Mouse (Mus musculus): ENCODE results near the gene Tdgf1. TPM values are rescaled to one million over a fixed set of nuclear protein-coding genes. Genes with fewer than 3 reads are reported as not detected.

Gene Tdgf1
- total RNA-seq, 2 experiments from 2014 or later: 0.16 to 0.32 TPM

DNA sequence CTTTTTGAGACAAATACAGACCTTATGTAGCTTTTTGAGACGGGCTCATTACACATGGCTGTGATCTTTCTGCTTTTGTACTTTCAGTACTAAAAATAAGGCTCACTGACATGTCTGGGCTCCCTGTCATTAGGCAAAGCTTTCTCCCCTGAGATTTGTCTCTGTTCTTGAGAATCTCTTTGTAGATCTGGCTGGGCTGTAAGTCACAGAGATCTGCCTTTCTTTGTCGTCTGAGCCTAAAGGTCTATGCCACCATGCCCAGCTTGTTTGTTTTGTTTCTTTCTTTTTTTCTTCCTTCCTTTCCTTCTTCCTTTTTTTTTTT lies 19.9 kb upstream of the Tdgf1 start:
- TF ChIP-seq CTCF (IDR thresholded peaks at IDR 0.05): no peak
- Histone ChIP-seq H3K27ac (no peak overlapping the region), H3K4me3 (no peak overlapping the region)
- intact Hi-C loops (cut with DNase I): no loop called here
- no peak for DNase-seq (ENCODE audit: extremely low spot score in 1 of 2, low spot score in 2 of 2)

DNA sequence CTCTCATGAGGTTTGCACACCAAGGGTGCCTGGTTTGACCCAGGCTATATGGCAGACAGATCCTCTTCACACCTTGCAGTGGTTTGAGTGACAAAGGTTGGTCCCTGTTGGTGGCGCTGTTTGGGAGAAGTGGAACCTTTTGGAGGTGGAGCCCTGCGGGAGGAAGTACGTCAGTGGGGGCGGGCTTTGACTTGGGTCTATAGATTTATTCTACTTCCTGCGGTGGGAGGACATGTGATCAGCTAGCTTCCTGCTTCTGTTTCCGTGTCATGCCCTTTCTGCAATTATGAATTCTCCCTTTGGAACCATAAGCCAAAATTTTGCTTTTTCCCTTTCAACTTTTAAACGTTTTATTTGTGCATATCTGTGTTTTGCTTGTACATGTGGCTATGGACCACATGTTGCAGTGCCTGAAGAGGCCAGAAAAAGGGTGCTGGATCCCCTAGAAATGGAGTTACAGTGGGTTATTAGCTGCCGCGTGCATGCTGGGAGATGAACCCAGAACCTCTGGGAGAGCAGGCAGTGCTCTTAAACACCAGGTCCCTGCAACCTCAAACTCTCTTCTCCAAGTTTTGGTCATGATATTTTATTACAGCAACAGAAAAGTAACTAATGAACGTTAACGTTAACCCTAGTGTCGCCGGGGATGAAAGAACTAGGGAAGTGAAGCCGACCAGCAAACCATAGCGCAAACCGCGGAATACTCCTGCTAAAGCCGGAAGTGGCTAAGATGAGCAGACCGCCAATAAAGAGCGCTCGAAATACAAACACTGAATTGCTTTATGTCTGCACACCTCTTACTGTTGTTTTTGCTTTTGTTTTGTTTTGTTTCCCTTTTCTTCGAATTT lies 19.3 kb upstream of the Tdgf1 start:
- TF ChIP-seq CTCF (IDR thresholded peaks at IDR 0.05): no peak
- intact Hi-C loops (cut with DNase I): no loop called here

DNA sequence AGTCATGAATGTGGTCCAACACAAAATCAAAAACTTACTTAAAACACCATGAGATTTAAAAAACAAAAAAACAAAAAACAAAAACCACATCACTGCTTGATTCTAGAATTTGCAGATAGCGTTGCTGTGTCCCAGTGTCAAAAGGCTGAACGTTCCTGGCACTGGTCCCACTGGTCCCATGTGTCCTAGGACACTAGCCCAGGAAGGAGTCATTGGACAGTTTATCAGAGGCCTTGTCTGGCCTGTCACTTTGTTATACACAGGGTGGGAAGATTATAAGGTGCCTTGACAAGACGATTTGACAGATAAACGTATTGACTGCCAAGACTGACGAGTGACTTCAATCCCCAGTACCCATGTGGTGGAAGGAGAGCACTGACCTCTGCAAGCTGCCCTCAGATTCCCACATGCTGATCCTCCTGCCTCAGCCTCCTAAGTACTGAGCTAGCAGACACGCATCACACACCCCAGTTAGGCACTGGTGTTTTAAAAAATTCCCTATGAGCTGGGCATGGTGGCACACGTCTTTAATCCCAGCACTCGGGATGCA lies 17.7 kb upstream of the Tdgf1 start:
- TF ChIP-seq CTCF (IDR thresholded peaks at IDR 0.05): no peak
- DNase-seq (ENCODE audit: extremely low spot score in 1 of 2, low spot score in 2 of 2): no peak
- intact Hi-C loops (cut with DNase I): no loop called here
- Histone ChIP-seq H3K27ac (no peak overlapping the region), H3K4me3 (no peak overlapping the region)

More for the DNA sequence above, 19.3 kb upstream of the Tdgf1 start:
- Histone ChIP-seq H3K27ac (no peak overlapping the region), H3K4me3 (no peak overlapping the region)
- DNase-seq (ENCODE audit: extremely low spot score in 1 of 2, low spot score in 2 of 2): no peak

DNA sequence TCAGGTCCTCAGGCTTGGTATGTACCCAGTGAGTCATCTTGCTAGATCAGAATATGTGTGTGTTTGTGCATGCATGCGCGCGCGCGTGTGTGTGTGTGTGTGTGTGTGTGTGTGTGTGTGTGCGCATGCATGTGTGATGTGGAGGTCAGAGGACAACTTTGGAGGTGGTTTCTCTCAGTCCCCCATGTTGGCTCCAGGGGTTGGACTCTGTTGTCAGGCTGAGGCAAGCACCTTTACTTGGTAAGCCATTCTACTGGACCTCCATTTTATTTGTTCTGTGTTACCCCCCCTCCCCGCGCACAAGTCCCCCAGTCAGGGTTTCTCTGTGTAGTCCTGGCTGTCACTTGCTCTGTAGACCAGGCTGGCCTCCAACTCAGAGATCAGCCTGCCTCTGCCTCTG lies 15.4 kb upstream of the Tdgf1 start:
- DNase-seq (ENCODE audit: extremely low spot score in 1 of 2, low spot score in 2 of 2): no peak
- intact Hi-C loops (cut with DNase I): no loop called here
- Histone ChIP-seq H3K4me3 (no peak overlapping the region), H3K27ac (no peak overlapping the region)
- no peak for TF ChIP-seq CTCF (IDR thresholded peaks at IDR 0.05)

DNA sequence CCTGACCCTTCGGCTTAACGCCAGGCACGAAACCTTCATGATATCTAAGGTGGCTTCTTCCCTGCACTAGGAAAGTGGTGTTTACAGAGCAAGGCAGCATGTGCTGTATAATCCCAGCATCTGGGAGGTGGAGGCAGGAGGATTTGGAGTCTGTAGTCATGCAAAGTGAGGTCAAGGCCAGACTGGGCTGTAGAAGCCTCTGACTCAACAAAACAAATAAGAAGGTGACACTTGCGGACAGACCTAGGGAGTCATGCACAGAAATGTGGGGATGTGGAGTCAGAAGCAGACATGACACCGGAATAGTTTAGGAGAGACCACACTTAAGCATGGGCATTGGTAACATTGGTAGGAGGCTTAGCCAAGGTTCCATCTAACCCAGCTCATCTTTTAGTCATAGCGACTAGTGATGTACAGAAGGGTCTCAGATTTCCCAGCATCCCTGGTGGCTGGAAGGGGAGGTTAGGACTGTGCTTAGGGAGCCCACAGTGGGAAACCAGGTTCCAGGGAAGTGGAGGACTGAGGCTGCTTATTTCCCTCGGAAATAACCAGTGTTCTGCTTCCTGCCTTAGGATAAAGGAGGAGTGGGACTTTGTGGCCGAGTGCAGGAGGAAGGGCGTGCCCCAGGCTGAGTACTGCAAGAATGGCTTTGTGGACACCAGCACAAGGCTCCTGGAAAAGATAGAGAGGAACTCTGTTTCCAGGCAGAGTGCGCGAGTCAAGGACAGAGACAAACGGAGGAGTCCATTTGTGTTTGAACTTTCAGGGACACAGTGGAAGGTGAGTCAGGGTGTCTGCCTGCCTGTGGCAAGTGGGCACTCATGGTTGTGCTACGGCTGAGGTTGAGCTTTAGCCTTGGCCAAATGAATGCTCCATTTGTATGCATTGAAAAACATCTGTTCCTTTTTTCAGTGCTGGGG lies 14.5 kb upstream of the Tdgf1 start:
- H3K4me3 ChIP-seq: no peak overlapping the region
- intact Hi-C loops (cut with DNase I): no loop called here
- no peak for TF ChIP-seq CTCF (IDR thresholded peaks at IDR 0.05)
- no peak overlapping the region for H3K27ac ChIP-seq
- DNase-seq (ENCODE audit: extremely low spot score in 1 of 2, low spot score in 2 of 2): no peak

DNA sequence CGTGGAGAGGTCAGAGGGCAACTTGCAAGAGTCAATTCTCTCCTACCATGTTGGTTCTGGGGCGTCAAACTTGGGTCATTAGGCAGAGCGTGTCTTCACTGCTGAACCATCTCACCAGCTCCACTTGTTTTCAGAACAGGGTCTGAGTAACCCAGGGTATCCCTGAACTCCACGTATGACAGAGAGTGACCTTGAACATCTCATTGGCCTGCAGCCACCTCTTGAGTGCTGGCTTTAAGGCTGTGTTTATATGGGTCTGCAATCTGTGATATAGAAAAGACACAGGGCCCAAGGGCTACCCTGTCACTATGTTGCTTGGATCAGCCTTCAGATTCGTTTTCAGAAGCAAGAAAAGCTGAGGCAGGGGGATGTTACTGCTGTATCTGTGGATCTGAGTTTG lies 13.7 kb upstream of the Tdgf1 start:
- Histone ChIP-seq H3K27ac (no peak overlapping the region), H3K4me3 (no peak overlapping the region)
- intact Hi-C loops (cut with DNase I): no loop called here
- no peak for DNase-seq (ENCODE audit: extremely low spot score in 1 of 2, low spot score in 2 of 2)
- TF ChIP-seq CTCF (IDR thresholded peaks at IDR 0.05): no peak

DNA sequence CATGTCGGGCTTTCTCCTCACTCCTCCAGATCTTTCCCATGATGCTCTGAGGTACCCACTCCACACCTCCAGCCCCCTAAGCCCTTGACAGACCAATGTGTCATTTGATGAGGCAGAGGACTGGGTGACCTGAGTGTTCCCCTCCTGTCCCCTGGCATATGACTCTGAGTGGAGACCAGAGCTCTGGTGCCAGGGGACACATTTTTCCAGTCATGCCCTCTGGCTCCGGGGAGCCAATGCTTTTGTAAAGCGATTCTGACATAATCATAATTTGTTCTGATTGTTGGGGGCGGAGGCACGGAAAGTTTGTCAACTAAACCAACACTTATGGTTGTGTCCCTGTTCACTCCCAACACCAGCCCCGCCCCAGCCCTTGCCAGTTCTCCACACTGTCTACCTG lies 10.0 kb upstream of the Tdgf1 start:
- no peak for TF ChIP-seq CTCF (IDR thresholded peaks at IDR 0.05)
- intact Hi-C loops (cut with DNase I): no loop called here
- DNase-seq (ENCODE audit: extremely low spot score in 1 of 2, low spot score in 2 of 2): no peak

DNA sequence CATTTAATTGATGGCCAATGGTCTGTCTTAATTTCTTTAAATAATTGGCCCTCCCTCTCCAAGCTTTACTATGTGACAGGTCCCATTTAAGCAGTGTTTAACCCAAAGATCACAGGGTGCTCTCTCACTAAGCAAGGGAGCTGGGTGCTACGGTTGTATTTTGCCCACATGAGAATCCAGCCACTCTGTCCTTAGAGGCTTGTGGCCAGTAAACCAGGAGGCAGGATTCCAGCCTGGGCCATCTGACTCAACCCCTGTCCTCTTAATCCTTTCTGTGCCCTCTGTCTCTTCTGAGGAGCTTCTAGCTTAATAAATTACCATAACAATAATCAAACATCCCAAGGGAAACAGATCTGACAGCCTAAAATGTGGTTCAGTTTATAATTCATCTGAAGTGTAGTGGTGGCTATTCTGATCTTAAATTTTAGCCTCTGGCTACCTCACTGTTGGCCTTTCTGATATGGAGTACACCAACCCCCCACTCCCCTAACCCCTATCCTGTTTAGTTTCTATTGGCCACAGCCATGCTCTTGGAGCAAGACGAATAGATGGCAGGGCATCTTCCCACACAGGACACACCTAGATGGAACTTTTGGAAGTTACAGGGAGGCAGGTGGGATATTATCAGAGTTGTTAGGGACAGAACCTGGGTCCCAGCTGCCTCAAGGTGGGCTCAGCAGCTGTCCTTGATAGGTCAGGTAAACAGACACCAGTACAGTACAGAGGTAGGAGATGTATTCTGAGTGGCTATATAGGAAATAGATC lies 8.9 kb upstream of the Tdgf1 start:
- H3K4me3 ChIP-seq: no peak overlapping the region
- intact Hi-C loops (cut with DNase I): loop anchor here (1.0 kb wide), 1 partner anchor 33 kb away; no protein-coding TSS in a partner anchor
- no peak for TF ChIP-seq CTCF (IDR thresholded peaks at IDR 0.05)
- DNase-seq (ENCODE audit: extremely low spot score in 1 of 2, low spot score in 2 of 2): no peak
- no peak overlapping the region for H3K27ac ChIP-seq

More for the DNA sequence above, 10.0 kb upstream of the Tdgf1 start:
- Histone ChIP-seq H3K4me3 (no peak overlapping the region), H3K27ac (no peak overlapping the region)

DNA sequence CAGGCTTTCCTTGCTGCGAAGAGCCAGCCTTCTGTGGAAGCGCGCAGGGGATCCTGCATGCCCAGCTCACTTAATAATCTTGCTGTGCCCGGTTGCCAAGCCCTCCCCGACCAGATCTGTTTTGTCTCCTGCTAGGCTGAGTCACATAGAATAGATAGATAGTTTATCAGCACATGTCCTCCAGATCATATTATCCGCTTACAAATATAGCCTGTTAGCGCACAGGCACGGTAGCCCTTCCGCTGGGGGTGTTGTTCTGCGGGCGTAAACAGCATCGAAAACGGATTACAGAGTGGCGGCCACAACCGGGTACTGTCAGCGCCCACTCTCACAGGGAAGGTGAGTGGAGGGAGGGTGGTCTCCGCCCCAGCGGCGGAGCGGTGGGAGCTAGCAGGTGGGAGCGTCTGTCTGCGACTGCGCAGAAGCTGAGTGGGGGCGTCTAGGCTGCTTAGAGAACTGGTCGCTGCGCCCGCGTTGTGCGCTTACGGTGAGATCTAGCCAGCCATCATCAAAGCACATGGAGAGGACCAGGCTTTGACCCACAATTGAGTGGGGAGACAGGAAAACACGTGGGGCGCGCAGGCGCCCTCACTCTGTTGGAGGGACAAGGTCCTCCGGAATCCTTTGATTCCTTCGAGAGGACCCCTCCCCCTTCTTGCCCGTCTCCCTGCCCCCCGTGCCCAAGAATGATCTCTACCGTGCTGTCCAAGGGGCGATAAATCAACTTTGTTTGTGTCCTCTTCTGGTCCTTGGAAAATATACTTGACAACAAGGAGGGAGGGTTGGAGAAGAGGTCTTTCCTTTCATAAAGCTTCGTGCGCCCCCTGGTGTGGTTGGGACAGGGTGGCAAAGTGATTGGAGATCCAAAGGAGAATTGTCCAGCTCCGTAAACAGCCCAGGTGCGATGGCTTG lies 7.8 kb upstream of the Tdgf1 start:
- peak; percentile 57 to 67 for DNase-seq (ENCODE audit: extremely low spot score in 1 of 2, low spot score in 2 of 2)
- peak overlapping the region; percentile 70 for H3K4me3 ChIP-seq
- H3K27ac ChIP-seq: peak overlapping the region; percentile 89
- peak; percentile 66 for TF ChIP-seq CTCF (IDR thresholded peaks at IDR 0.05)
- intact Hi-C loops (cut with DNase I): loop anchor here (1.0 kb wide), 1 partner anchor 32 kb away; no protein-coding TSS in a partner anchor

DNA sequence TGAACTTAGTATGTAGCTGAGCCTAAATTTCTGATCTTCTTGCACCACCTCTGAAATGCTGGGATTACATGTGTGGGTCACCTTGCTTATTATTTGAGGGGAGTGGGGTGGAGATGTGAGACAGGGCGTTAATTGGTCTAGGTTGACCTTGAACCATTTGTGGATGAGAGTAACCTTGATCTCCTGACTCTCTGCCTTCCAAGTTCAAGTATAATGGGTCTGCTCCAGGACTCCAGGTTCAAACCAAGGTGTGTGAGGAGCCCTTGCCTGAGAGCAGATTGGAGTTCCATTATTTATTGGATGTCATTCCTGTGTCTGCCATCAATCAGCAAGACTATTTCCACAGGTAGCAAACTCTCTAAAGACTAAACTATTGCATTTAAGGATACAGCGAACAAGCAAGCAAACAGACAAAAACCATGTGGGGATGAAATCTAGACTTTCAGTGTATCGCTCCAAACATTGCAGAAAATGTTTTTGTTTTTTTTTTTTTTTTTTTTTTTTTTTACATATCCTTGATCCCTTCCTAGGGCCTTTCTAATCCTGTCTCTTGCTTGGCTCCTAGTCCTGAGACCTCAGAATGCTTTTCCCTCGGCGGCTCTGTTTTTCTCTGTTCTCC lies 7.1 kb upstream of the Tdgf1 start:
- TF ChIP-seq CTCF (IDR thresholded peaks at IDR 0.05): no peak
- Histone ChIP-seq H3K4me3 (peak overlapping the region; percentile 70), H3K27ac (peak overlapping the region; percentile 89)
- no peak for DNase-seq (ENCODE audit: extremely low spot score in 1 of 2, low spot score in 2 of 2)
- intact Hi-C loops (cut with DNase I): no loop called here

Measured in left cerebral cortex, adult 2 months (tissue).